Mouse (Mus musculus): ENCODE measurements around the gene Btg1-ps2. TPM values are rescaled to one million over a fixed set of nuclear protein-coding genes. Genes with fewer than 3 reads are reported as not detected.
"Not testable (repeated sequence)": the region's sequence is repeated elsewhere in the genome, so short reads cannot be mapped to it uniquely, and the experiment has no call there.

Btg1-ps2 gene
- not detected for total RNA-seq (2022)

DNA sequence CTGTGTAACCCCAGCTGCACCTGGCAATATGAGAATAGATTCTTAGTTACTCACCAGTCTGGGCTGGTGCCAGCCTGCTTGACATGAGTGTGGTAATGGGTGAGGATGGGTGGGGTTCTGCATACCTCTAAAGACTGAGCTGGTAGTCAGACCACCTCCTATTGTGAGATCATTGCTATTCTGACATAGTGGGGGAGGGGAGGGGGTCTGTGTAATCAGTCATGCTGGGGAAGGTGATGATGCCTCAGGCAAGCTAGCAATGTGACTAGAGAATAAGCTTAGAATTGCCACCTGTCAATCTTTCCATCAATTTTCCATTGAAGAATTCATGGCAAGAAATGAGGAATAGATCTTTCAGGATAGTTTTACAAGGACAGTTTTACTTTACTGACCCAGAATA is at the start of gene Btg1-ps2:
Gene Btg1-ps2, minus strand, starts transcription at position 101 of the 400 bp plus-strand sequence.
- DNase-seq (ENCODE audit: low spot score in 2 of 2): not testable (repeated sequence)

DNA sequence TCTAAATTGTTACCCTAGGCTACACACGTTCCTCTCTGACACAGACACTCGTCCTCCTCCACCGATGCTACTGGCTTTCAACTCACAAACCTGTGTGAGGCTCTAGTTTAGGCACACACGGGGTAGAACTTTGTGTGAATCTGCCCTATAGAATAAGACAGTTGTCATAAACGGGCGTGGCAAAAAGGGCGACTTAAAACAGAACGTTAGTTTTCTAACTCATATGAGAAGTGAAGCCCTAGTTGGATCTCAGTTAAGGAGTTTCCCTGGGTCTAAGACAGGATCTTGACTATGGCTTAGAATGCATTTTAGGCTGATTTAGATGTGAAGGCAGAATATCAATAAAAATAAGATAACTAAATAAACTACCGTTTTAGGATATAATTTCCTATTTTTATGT is 42.1 kb upstream of the Btg1-ps2 start, which contains the start of gene Rhox11:
Gene Rhox11, minus strand, starts transcription at position 101 of the 400 bp plus-strand sequence.
- DNase-seq (ENCODE audit: low spot score in 2 of 2): no peak

DNA sequence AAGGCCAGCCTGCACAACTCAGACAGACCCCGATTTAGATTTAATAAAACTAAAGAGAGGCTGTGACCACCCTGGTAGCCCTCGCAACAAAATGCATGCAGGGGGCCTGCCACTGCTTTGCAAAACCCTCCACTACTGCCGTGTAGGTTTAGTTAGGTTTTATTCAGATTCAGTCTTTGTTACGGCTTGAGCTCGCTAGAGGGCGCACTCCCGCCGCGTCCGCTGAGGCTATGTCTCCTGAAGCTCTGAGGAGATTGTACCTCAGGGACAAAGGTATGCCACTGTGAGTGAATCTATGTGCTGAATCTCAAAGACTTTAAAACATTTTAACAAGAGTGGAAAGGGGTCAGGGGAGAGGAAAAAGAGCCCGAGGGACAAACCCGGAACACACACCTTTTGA is 41.3 kb upstream of the Btg1-ps2 start:
- DNase-seq (ENCODE audit: low spot score in 2 of 2): peak; percentile 4 to 26

DNA sequence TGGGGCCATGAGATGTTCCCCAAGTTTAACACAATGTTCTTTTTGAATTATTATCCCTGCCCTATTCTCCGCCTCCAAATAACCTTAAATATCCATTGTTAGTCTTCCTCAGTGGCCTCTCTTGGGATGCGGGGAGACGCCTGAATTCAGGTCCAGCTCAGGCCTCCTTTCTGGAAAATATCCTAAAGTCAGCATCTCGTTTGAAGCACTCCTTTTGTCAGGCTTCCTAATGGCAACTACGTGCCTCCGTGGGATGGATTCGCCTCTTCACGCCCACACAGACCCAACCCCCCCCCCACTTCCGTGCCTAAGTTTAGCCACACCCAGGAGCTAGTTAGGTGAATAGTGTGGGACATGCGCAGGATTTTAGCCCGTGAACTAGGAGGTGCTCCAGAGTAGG is 23.3 kb upstream of the Btg1-ps2 start, which contains the start of gene Rhox10:
Gene Rhox10, plus strand, starts transcription at position 301 of the 400 bp plus-strand sequence.
- no peak for DNase-seq (ENCODE audit: low spot score in 2 of 2)

DNA sequence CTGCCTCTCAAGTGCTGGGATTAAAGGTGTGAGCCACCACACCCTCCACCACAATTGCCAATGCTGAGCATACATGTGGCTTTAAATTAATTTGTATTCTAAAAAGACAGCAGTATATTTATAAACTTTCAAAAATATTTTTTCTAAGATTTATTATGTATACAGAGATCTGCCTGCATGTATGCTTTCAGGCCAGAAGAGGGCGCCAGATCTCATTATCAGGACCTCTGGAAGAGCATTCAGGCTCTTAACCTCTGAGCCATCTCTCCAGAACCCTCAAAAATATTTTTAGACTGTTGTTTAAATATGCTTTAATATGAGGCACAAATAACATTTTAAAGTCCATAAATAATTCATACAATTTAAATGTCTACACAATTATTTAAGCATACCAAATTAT is 18.6 kb upstream of the Btg1-ps2 start:
- DNase-seq (ENCODE audit: low spot score in 2 of 2): no peak

DNA sequence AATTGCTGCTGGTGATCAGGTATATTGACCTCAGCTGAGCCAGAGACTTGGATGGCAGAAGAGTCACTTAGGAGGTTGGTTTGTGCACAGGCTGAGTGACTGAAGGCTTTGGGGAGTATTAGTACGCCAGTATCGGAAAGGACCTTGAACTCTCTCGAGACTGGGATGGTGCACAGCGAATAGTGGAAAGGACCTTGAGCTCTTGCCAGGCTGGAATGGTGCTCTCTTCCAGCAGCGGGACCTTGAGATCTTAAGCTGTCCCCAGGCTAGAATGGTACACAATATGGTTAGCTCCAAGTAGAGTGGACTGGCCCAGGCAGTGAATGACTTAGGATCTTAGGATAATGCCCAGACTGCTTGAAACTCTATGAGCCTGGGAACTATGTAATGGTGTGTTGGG is 3.2 kb downstream of the Btg1-ps2 start:
- DNase-seq (ENCODE audit: low spot score in 2 of 2): no peak

DNA sequence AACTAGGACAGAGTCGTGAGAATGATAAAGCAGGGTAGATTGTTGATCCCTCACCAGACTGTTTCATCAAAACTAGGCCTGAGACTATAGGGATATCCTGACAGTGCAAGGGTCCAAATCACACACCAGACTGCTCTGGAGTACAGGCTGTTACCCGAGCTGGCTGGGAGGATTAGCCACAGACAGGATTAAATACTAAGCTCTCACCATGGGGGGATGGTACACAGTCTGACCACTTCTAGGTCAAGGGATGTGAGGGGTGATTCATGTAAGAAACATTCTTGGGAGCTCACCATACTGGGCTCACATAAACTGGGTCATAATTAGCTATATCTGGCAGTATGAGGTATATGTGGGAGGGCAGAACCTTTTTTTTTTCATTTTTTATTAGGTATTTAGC is 9.1 kb downstream of the Btg1-ps2 start:
- no peak for DNase-seq (ENCODE audit: low spot score in 2 of 2)

DNA sequence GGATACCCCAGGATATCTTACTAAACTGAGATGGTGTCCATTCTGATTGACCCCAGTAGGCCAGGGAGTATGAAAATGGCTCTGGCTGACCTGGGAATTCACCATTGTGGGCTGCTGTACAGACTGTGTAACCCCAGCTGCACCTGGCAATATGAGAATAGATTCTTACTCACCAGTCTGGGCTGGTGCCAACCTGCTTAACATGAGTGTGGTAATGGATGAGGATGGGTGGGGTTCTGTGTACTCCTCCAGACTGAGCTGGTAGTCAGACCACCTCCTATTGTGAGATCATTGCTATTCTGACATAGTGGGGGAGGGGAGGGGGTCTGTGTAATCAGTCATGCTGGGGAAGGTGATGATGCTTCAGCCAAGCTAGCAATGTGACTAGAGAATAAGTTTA is 24.3 kb downstream of the Btg1-ps2 start, which contains the start of gene Btg1-ps1:
Gene Btg1-ps1, minus strand, starts transcription at position 219 of the 400 bp plus-strand sequence.
- not testable (repeated sequence) for DNase-seq (ENCODE audit: low spot score in 2 of 2)

DNA sequence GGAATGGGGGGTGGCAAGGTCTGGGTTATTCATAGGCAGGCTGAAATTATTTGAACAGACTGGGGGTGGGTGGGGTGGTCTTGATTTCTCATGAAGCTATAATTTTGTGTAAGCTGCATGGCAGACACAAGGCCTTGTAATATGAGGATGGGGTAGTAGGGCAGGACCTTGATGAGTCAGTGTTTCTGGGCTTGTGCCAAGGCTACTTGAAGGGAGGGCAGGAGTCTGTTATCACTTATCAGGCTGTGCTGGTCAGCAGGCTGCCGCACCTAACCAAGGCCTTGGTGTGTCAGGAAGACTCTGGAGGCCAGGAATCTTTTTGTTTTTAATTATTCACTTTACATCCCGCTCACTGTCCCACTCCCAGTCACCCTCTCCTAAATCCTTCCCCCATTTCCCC is 34.2 kb downstream of the Btg1-ps2 start:
- DNase-seq (ENCODE audit: low spot score in 2 of 2): no peak

Other genes starting within 250 kb of the Btg1-ps2 start
- gene Rhox5, start 238.3 kb downstream of the Btg1-ps2 start, total RNA-seq (2022): not detected
- gene Rhox6, start 216.2 kb downstream of the Btg1-ps2 start, total RNA-seq (2022): not detected
- gene Rhox7a, start 211.4 kb downstream of the Btg1-ps2 start, total RNA-seq (2022): not detected
- not detected for gene Rhox8, start 164.2 kb downstream of the Btg1-ps2 start, total RNA-seq (2022)
- not detected for gene Rhox7b, start 145.9 kb downstream of the Btg1-ps2 start, total RNA-seq (2022)
- not detected for gene Rhox9, start 141.3 kb downstream of the Btg1-ps2 start, total RNA-seq (2022)
- gene Btg1-ps1, start 24.3 kb downstream of the Btg1-ps2 start, total RNA-seq (2022): not detected
- gene Rhox10, start 23.4 kb upstream of the Btg1-ps2 start, total RNA-seq (2022): not detected
- gene Rhox11, start 42.0 kb upstream of the Btg1-ps2 start, total RNA-seq (2022): not detected
- gene Rhox12, start 67.8 kb upstream of the Btg1-ps2 start, total RNA-seq (2022): not detected
- gene Rhox13, start 78.1 kb upstream of the Btg1-ps2 start, total RNA-seq (2022): not detected
- 10 to 100 TPM; 21.5 to 27.4 (median 24.7) TPM for gene Zbtb33, start 146.7 kb upstream of the Btg1-ps2 start, total RNA-seq (2022)
- 10 to 100 TPM; 35.5 to 54.0 (median 41.9) TPM for gene Tmem255a, start 209.3 kb upstream of the Btg1-ps2 start, total RNA-seq (2022)

Measured in layer of hippocampus, adult 8-10 months (tissue).